Mouse (Mus musculus): ENCODE results near the gene Selenow. TPM values are rescaled to one million over a fixed set of nuclear protein-coding genes. Genes with fewer than 3 reads are reported as not detected.

The Selenow gene
- 408 and 474 TPM in 2 replicates for polyA plus RNA-seq (2012; rRNA removed)

GRCm38 (mm10) chr7:15922220-15922773 is at the start of gene Selenow:
Gene Selenow, minus strand, starts transcription at chr7:15922402.
- WGBS: under 1% methylated on average over 33 of the region's 33 CpGs
- H3K4me1 ChIP-seq (replicated peaks; ENCODE audit: control insufficient read depth, insufficient read depth, low read length): peaks cover 24% of the 10 kb centered on the region
- H3K4me3 ChIP-seq (ENCODE audit: control insufficient read depth, insufficient read depth, low read length): peak within 1 kb of the TSS; percentile 97
- DNase-seq: peak; percentile 91
- H3K27ac ChIP-seq (ENCODE audit: control insufficient read depth, insufficient read depth, low read length): peak within 1 kb of the TSS; percentile 52; the same call in 1 of the 2 replicates
- TF ChIP-seq POLR2A (IDR thresholded peaks at IDR 0.05; ENCODE audit: control insufficient read depth, extremely low read depth, insufficient read depth, low read length, poor library complexity): peak; percentile 78
- TF ChIP-seq CTCF (IDR thresholded peaks at IDR 0.05; ENCODE audit: borderline replicate concordance, control insufficient read depth, extremely low read depth, insufficient read depth, low read length, poor library complexity): no peak
- peaks cover 11% of the 10 kb centered on the region; the same call in 1 of the 2 replicates for H3K36me3 ChIP-seq (ENCODE audit: control insufficient read depth, insufficient read depth, low read length)
- H3K27me3 ChIP-seq (ENCODE audit: control insufficient read depth, insufficient read depth, low read length): no peaks in the 10 kb centered on the region

GRCm38 (mm10) chr7:15969674-15970073 is 47.5 kb upstream of the Selenow start:
- Histone ChIP-seq H3K4me1 (replicated peaks; ENCODE audit: control insufficient read depth, insufficient read depth, low read length) (no peaks in the 10 kb centered on the region), H3K27me3 (ENCODE audit: control insufficient read depth, insufficient read depth, low read length) (no peaks in the 10 kb centered on the region), H3K36me3 (ENCODE audit: control insufficient read depth, insufficient read depth, low read length) (peaks cover 25% of the 10 kb centered on the region), H3K4me3 (ENCODE audit: control insufficient read depth, insufficient read depth, low read length) (no peak overlapping the region), H3K27ac (ENCODE audit: control insufficient read depth, insufficient read depth, low read length) (no peak overlapping the region)
- 95% methylated on average over 3 of the region's 3 CpGs for WGBS
- DNase-seq: no peak
- no peak for TF ChIP-seq CTCF (IDR thresholded peaks at IDR 0.05; ENCODE audit: borderline replicate concordance, control insufficient read depth, extremely low read depth, insufficient read depth, low read length, poor library complexity)
- TF ChIP-seq POLR2A (IDR thresholded peaks at IDR 0.05; ENCODE audit: control insufficient read depth, extremely low read depth, insufficient read depth, low read length, poor library complexity): no peak

- Histone ChIP-seq H3K4me1 (replicated peaks; ENCODE audit: control insufficient read depth, insufficient read depth, low read length) (no peaks in the 10 kb centered on the region), H3K36me3 (ENCODE audit: control insufficient read depth, insufficient read depth, low read length) (peaks cover 17% of the 10 kb centered on the region), H3K27me3 (ENCODE audit: control insufficient read depth, insufficient read depth, low read length) (no peaks in the 10 kb centered on the region), H3K27ac (ENCODE audit: control insufficient read depth, insufficient read depth, low read length) (no peak overlapping the region), H3K4me3 (ENCODE audit: control insufficient read depth, insufficient read depth, low read length) (no peak overlapping the region)
- TF ChIP-seq CTCF (IDR thresholded peaks at IDR 0.05; ENCODE audit: borderline replicate concordance, control insufficient read depth, extremely low read depth, insufficient read depth, low read length, poor library complexity) (no peak), POLR2A (IDR thresholded peaks at IDR 0.05; ENCODE audit: control insufficient read depth, extremely low read depth, insufficient read depth, low read length, poor library complexity) (no peak)
- 84% methylated on average over 8 of the region's 8 CpGs for WGBS
- DNase-seq: no peak
Observed at GRCm38 (mm10) chr7:15968322-15968721, 46.1 kb upstream of the Selenow start.

GRCm38 (mm10) chr7:15967312-15967711 is 45.1 kb upstream of the Selenow start, which contains the start of gene Ehd2:
Gene Ehd2, minus strand, starts transcription at chr7:15967567.
- no peaks in the 10 kb centered on the region for H3K27me3 ChIP-seq (ENCODE audit: control insufficient read depth, insufficient read depth, low read length)
- DNase-seq: peak; percentile 55
- WGBS: 8% methylated on average over 22 of the region's 22 CpGs
- TF ChIP-seq CTCF (IDR thresholded peaks at IDR 0.05; ENCODE audit: borderline replicate concordance, control insufficient read depth, extremely low read depth, insufficient read depth, low read length, poor library complexity) (peak; percentile 96), POLR2A (IDR thresholded peaks at IDR 0.05; ENCODE audit: control insufficient read depth, extremely low read depth, insufficient read depth, low read length, poor library complexity) (no peak)
- no peak within 1 kb of the TSS for H3K4me3 ChIP-seq (ENCODE audit: control insufficient read depth, insufficient read depth, low read length)
- no peaks in the 10 kb centered on the region for H3K4me1 ChIP-seq (replicated peaks; ENCODE audit: control insufficient read depth, insufficient read depth, low read length)
- no peak within 1 kb of the TSS for H3K27ac ChIP-seq (ENCODE audit: control insufficient read depth, insufficient read depth, low read length)
- peaks cover 10% of the 10 kb centered on the region for H3K36me3 ChIP-seq (ENCODE audit: control insufficient read depth, insufficient read depth, low read length)

GRCm38 (mm10) chr7:15966489-15966888 is 44.3 kb upstream of the Selenow start:
- no peak for TF ChIP-seq POLR2A (IDR thresholded peaks at IDR 0.05; ENCODE audit: control insufficient read depth, extremely low read depth, insufficient read depth, low read length, poor library complexity)
- TF ChIP-seq CTCF (IDR thresholded peaks at IDR 0.05; ENCODE audit: borderline replicate concordance, control insufficient read depth, extremely low read depth, insufficient read depth, low read length, poor library complexity): no peak
- Histone ChIP-seq H3K4me1 (replicated peaks; ENCODE audit: control insufficient read depth, insufficient read depth, low read length) (no peaks in the 10 kb centered on the region), H3K27me3 (ENCODE audit: control insufficient read depth, insufficient read depth, low read length) (no peaks in the 10 kb centered on the region), H3K4me3 (ENCODE audit: control insufficient read depth, insufficient read depth, low read length) (no peak overlapping the region), H3K36me3 (ENCODE audit: control insufficient read depth, insufficient read depth, low read length) (peaks cover 2% of the 10 kb centered on the region; the same call in 1 of the 2 replicates), H3K27ac (ENCODE audit: control insufficient read depth, insufficient read depth, low read length) (no peak overlapping the region)
- no peak for DNase-seq
- WGBS: 71% methylated on average over 3 of the region's 3 CpGs

- 72% methylated on average over 32 of the region's 32 CpGs for WGBS
- no peaks in the 10 kb centered on the region for H3K4me1 ChIP-seq (replicated peaks; ENCODE audit: control insufficient read depth, insufficient read depth, low read length)
- H3K36me3 ChIP-seq (ENCODE audit: control insufficient read depth, insufficient read depth, low read length): no peaks in the 10 kb centered on the region
- H3K27ac ChIP-seq (ENCODE audit: control insufficient read depth, insufficient read depth, low read length): no peak overlapping the region
- no peak for DNase-seq
- no peak overlapping the region for H3K4me3 ChIP-seq (ENCODE audit: control insufficient read depth, insufficient read depth, low read length)
- TF ChIP-seq CTCF (IDR thresholded peaks at IDR 0.05; ENCODE audit: borderline replicate concordance, control insufficient read depth, extremely low read depth, insufficient read depth, low read length, poor library complexity) (no peak), POLR2A (IDR thresholded peaks at IDR 0.05; ENCODE audit: control insufficient read depth, extremely low read depth, insufficient read depth, low read length, poor library complexity) (no peak)
- H3K27me3 ChIP-seq (ENCODE audit: control insufficient read depth, insufficient read depth, low read length): no peaks in the 10 kb centered on the region
Observed at GRCm38 (mm10) chr7:15963798-15964652, 41.8 kb upstream of the Selenow start.

Data from thymus, adult 2 months (tissue).